Comparison of ENCODE assay signal across 28 mouse cellular contexts in the genomic region with DNA sequence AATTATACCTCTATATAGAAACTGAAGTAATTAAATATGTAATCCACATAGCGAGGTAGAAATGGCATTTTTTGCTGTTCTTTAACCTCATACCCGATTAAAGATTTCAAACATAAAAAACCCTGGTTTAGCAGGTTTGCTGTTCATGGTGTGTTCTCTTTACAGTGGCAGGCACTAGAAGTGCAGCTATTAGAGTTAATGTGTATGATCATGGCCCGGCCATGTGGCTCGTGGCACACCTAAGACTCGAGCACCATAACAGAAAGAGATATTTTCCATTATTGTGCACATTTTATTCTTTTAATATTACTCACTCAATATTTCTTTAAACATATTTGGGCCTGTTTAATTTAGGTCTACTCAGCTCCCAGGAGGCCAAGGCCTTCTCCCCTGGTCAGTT.
DNase-seq lines count a peak whose midpoint lies in the region; ATAC-seq and TF ChIP-seq lines count a peak whose summit lies in the region.
"Had no signal": no experiment of that assay in that cellular context is flagged by ENCODE, and none has a peak within 500 bp of the region (broad histone marks: within the 10 kb centered on the region; RNA-seq: fewer than 3 reads in every experiment).

No protein-coding gene starts in this region.

- H3K36me3 ChIP-seq in hindbrain, embryonic 16.5 days (ENCODE audit: control insufficient read depth, insufficient read depth, low read length) = no peaks in the 10 kb centered on the region
- H3K36me3 ChIP-seq in hindbrain, embryonic 12.5 days = no peaks in the 10 kb centered on the region
- H3K36me3 ChIP-seq in kidney, embryonic 14.5 days (ENCODE audit: control insufficient read depth, insufficient read depth, low read length) = no peaks in the 10 kb centered on the region
- H3K36me3 ChIP-seq in midbrain, embryonic 15.5 days (replicated peaks) = no peaks in the 10 kb centered on the region
- no peaks in the 10 kb centered on the region for H3K36me3 ChIP-seq in midbrain, postnatal 0 days (ENCODE audit: insufficient read depth, low read length)
- H3K36me3 ChIP-seq: embryonic facial prominence, embryonic 10.5 days; forebrain, embryonic 12.5 days; forebrain, embryonic 15.5 days; heart, embryonic 15.5 days; hindbrain, embryonic 10.5 days had no signal

- H3K9ac ChIP-seq in hindbrain, embryonic 16.5 days (ENCODE audit: low read depth, low read length) = no peak overlapping the region
- no peak overlapping the region for H3K9ac ChIP-seq in hindbrain, embryonic 12.5 days
- H3K9ac ChIP-seq in kidney, embryonic 14.5 days (ENCODE audit: low read depth, low read length) = no peak overlapping the region
- no peak overlapping the region for H3K9ac ChIP-seq in midbrain, embryonic 15.5 days
- H3K9ac ChIP-seq in midbrain, postnatal 0 days (replicated peaks; ENCODE audit: low read length, poor library complexity, severe bottlenecking) = no peak overlapping the region
- H3K9ac ChIP-seq: embryonic facial prominence, embryonic 13.5 days; forebrain, embryonic 12.5 days; forebrain, embryonic 15.5 days; heart, embryonic 12.5 days; heart, embryonic 15.5 days had no signal

- H3K4me1 ChIP-seq in hindbrain, embryonic 16.5 days (ENCODE audit: control insufficient read depth, insufficient read depth, low read depth, low read length) = no peaks in the 10 kb centered on the region
- H3K4me1 ChIP-seq in hindbrain, embryonic 12.5 days = no peaks in the 10 kb centered on the region
- no peaks in the 10 kb centered on the region for H3K4me1 ChIP-seq in kidney, embryonic 14.5 days (ENCODE audit: control insufficient read depth, insufficient read depth, low read length)
- no peaks in the 10 kb centered on the region for H3K4me1 ChIP-seq in midbrain, embryonic 15.5 days
- H3K4me1 ChIP-seq in midbrain, postnatal 0 days (ENCODE audit: insufficient read depth, low read length) = no peaks in the 10 kb centered on the region
- H3K4me1 ChIP-seq: embryonic facial prominence, embryonic 10.5 days; embryonic facial prominence, embryonic 13.5 days; forebrain, embryonic 12.5 days; forebrain, embryonic 15.5 days; heart, embryonic 12.5 days; heart, embryonic 15.5 days; hindbrain, embryonic 10.5 days had no signal

- H3K4me2 ChIP-seq in hindbrain, embryonic 16.5 days (ENCODE audit: low read length) = no peak overlapping the region
- no peak overlapping the region for H3K4me2 ChIP-seq in hindbrain, embryonic 12.5 days (replicated peaks)
- no peak overlapping the region for H3K4me2 ChIP-seq in kidney, embryonic 14.5 days (replicated peaks; ENCODE audit: low read depth, low read length)
- no peak overlapping the region for H3K4me2 ChIP-seq in midbrain, embryonic 15.5 days
- no peak overlapping the region for H3K4me2 ChIP-seq in midbrain, postnatal 0 days (ENCODE audit: low read depth, low read length, poor library complexity, severe bottlenecking)
- H3K4me2 ChIP-seq: embryonic facial prominence, embryonic 13.5 days; forebrain, embryonic 12.5 days; forebrain, embryonic 15.5 days; heart, embryonic 12.5 days; heart, embryonic 15.5 days had no signal

- no peaks in the 10 kb centered on the region for H3K9me3 ChIP-seq in hindbrain, embryonic 16.5 days (ENCODE audit: control insufficient read depth, low read length)
- no peaks in the 10 kb centered on the region for H3K9me3 ChIP-seq in hindbrain, embryonic 12.5 days (replicated peaks)
- no peaks in the 10 kb centered on the region for H3K9me3 ChIP-seq in kidney, embryonic 14.5 days (ENCODE audit: control insufficient read depth, low read length)
- no peaks in the 10 kb centered on the region for H3K9me3 ChIP-seq in midbrain, embryonic 15.5 days
- H3K9me3 ChIP-seq in midbrain, postnatal 0 days (ENCODE audit: low read length) = no peaks in the 10 kb centered on the region
- H3K9me3 ChIP-seq: embryonic facial prominence, embryonic 10.5 days; embryonic facial prominence, embryonic 13.5 days; forebrain, embryonic 12.5 days; forebrain, embryonic 15.5 days; heart, embryonic 12.5 days; heart, embryonic 15.5 days; hindbrain, embryonic 10.5 days had no signal

- WGBS in hindbrain, embryonic 16.5 days = 85% methylated on average over 5 of the region's 5 CpGs
- 88% methylated on average over 5 of the region's 5 CpGs for WGBS in hindbrain, embryonic 12.5 days
- 73% methylated on average over 5 of the region's 5 CpGs for WGBS in kidney, embryonic 14.5 days
- 82% methylated on average over 5 of the region's 5 CpGs for WGBS in midbrain, embryonic 15.5 days
- WGBS in midbrain, postnatal 0 days = 85% methylated on average over 5 of the region's 5 CpGs

- DNase-seq in kidney, postnatal 4 days = no peak
- no peak for DNase-seq in layer of hippocampus, adult 2 months (ENCODE audit: low spot score in 2 of 2)
- no peak for DNase-seq in layer of hippocampus, adult 9-11 months
- no peak for DNase-seq in midbrain, postnatal 0 days (ENCODE audit: low spot score)
- DNase-seq: adrenal gland, adult 8-10 months; adrenal gland, postnatal 25 days; cerebellum, adult 11-12 months; cerebellum, adult 8-10 months; cerebellum, postnatal 10 days; cerebellum, postnatal 36 days; embryo, embryonic 11 days; gastrocnemius, postnatal 25 days; heart, adult 18-20 months; heart, postnatal 10 days; heart, postnatal 36 days had no signal

- H3K4me3 ChIP-seq in hindbrain, embryonic 16.5 days (ENCODE audit: low read length) = no peak overlapping the region
- H3K4me3 ChIP-seq in hindbrain, embryonic 12.5 days = no peak overlapping the region
- H3K4me3 ChIP-seq in kidney, embryonic 14.5 days (ENCODE audit: low read length) = no peak overlapping the region
- no peak overlapping the region for H3K4me3 ChIP-seq in layer of hippocampus, adult 2 months
- no peak overlapping the region for H3K4me3 ChIP-seq in midbrain, embryonic 15.5 days
- no peak overlapping the region for H3K4me3 ChIP-seq in midbrain, postnatal 0 days (ENCODE audit: low read depth, low read length)
- H3K4me3 ChIP-seq: embryonic facial prominence, embryonic 10.5 days; embryonic facial prominence, embryonic 13.5 days; erythroblast, embryonic 14.5 days; forebrain, embryonic 12.5 days; forebrain, embryonic 15.5 days; heart, embryonic 12.5 days; heart, embryonic 15.5 days; hindbrain, embryonic 10.5 days had no signal

- TF ChIP-seq CTCF in layer of hippocampus, adult 2 months (conservative IDR thresholded peaks at IDR 0.05) = peak; percentile 16
- no peak for TF ChIP-seq CTCF in midbrain, postnatal 0 days (IDR thresholded peaks at IDR 0.05)

- no peak overlapping the region for H3K27ac ChIP-seq in hindbrain, embryonic 16.5 days (ENCODE audit: low read depth, low read length)
- no peak overlapping the region for H3K27ac ChIP-seq in hindbrain, embryonic 12.5 days
- H3K27ac ChIP-seq in kidney, embryonic 14.5 days (ENCODE audit: low read depth, low read length) = no peak overlapping the region
- peak overlapping the region; percentile 21 for H3K27ac ChIP-seq in layer of hippocampus, adult 2 months
- H3K27ac ChIP-seq in midbrain, embryonic 15.5 days = no peak overlapping the region
- H3K27ac ChIP-seq in midbrain, postnatal 0 days (ENCODE audit: low read depth, low read length) = no peak overlapping the region
- H3K27ac ChIP-seq: embryonic facial prominence, embryonic 10.5 days; embryonic facial prominence, embryonic 13.5 days; forebrain, embryonic 12.5 days; forebrain, embryonic 15.5 days; heart, embryonic 15.5 days; hindbrain, embryonic 10.5 days had no signal

- H3K27me3 ChIP-seq in hindbrain, embryonic 16.5 days (replicated peaks; ENCODE audit: control insufficient read depth, insufficient read depth, low read length) = no peaks in the 10 kb centered on the region
- no peaks in the 10 kb centered on the region for H3K27me3 ChIP-seq in hindbrain, embryonic 12.5 days
- no peaks in the 10 kb centered on the region for H3K27me3 ChIP-seq in kidney, embryonic 14.5 days (ENCODE audit: control insufficient read depth, insufficient read depth, low read length)
- no peaks in the 10 kb centered on the region for H3K27me3 ChIP-seq in midbrain, embryonic 15.5 days (replicated peaks)
- H3K27me3 ChIP-seq in midbrain, postnatal 0 days (ENCODE audit: insufficient read depth, low read length) = no peaks in the 10 kb centered on the region
- H3K27me3 ChIP-seq: embryonic facial prominence, embryonic 13.5 days; forebrain, embryonic 12.5 days; forebrain, embryonic 15.5 days; heart, embryonic 12.5 days; heart, embryonic 15.5 days had no signal

- ATAC-seq in hindbrain, embryonic 16.5 days = 0 out of 2 replicates have a peak, but pooled peaks have one; percentile 34
- no peak for ATAC-seq in hindbrain, embryonic 12.5 days (ENCODE audit: low FRiP score)
- peak; percentile 49; the same call in 1 of the 2 replicates for ATAC-seq in kidney, embryonic 14.5 days (ENCODE audit: low FRiP score, low TSS enrichment)
- ATAC-seq in midbrain, embryonic 15.5 days (replicated peaks) = peak; percentile 56; the same call in 1 of the 2 replicates
- no peak for ATAC-seq in midbrain, postnatal 0 days (ENCODE audit: low FRiP score)
- ATAC-seq: activated CD4-positive, CD25-positive, alpha-beta regulatory T cell, adult 4 months; forebrain, embryonic 15.5 days had no signal

Comparison
In these comparisons a context has a peak if more than half of its experiments do, and no peak if none do; other contexts are left out.
1. ATAC-seq: peak in hindbrain, embryonic 16.5 days (single experiment), kidney, embryonic 14.5 days (single experiment) and midbrain, embryonic 15.5 days (single experiment); none in hindbrain, embryonic 12.5 days (single experiment) and midbrain, postnatal 0 days (single experiment).